Comparison of ENCODE assay signal across 19 mouse cellular contexts in the genomic region with DNA sequence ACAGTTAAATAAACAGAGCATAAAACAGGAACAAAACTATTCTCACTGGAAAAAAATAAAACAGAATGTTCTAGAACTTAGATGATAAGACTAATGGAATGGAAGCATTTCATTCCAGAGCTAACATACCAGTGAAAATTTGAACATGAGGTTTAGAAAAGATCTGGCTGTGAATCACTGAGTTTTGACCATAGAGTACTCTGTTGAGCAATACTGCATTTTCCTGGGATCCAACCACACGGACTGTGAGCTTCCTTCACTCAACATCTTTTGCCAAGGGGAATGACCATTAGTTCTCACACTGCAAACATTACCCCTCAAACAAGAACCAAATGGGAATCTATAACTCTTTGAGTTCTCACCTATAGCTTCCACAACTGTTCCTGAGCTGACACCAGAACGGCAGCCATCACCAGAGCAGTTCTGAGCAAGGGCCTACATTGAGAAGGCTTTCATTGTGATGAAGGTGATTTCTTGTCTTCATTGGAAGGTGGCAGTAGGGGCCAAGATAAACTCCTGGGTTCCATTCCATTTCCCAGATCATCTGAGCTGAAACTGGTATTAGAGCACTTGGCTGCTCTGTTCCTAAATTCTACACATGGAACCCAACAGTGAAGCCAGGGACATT. TPM values are rescaled to one million over a fixed set of nuclear protein-coding genes. Genes with fewer than 3 reads are reported as not detected.
"Had no signal": no experiment of that assay in that cellular context is flagged by ENCODE, and none has a peak within 500 bp of the region (broad histone marks: within the 10 kb centered on the region; RNA-seq: fewer than 3 reads in every experiment).

No protein-coding gene starts in this region.

- H3K4me2 ChIP-seq: liver, embryonic 13.5 days; midbrain, embryonic 13.5 days; neural tube, embryonic 15.5 days had no signal

- H3K4me1 ChIP-seq: limb, embryonic 10.5 days; liver, embryonic 13.5 days; midbrain, embryonic 13.5 days; neural tube, embryonic 15.5 days had no signal

- H3K27me3 ChIP-seq: liver, embryonic 13.5 days; midbrain, embryonic 13.5 days; neural tube, embryonic 15.5 days had no signal

- H3K4me3 ChIP-seq: left cerebral cortex, adult 2 months; limb, embryonic 10.5 days; liver, embryonic 13.5 days; midbrain, embryonic 13.5 days; myocyte; neural tube, embryonic 15.5 days had no signal

- H3K9ac ChIP-seq: liver, embryonic 13.5 days; liver, postnatal 0 days; midbrain, embryonic 13.5 days; neural tube, embryonic 15.5 days had no signal

- H3K27ac ChIP-seq: left cerebral cortex, adult 2 months; limb, embryonic 10.5 days; liver, embryonic 13.5 days; midbrain, embryonic 13.5 days; neural tube, embryonic 15.5 days had no signal

- DNase-seq: kidney, postnatal 10 days; liver, embryonic 13.5 days; liver, postnatal 0 days; right cerebral cortex, adult 18-20 months; right cerebral cortex, postnatal 25 days; thymus, adult 18-20 months; thymus, postnatal 14 days had no signal

- H3K36me3 ChIP-seq: limb, embryonic 10.5 days; liver, embryonic 13.5 days; midbrain, embryonic 13.5 days; neural tube, embryonic 15.5 days had no signal

- ATAC-seq: liver, postnatal 0 days; midbrain, embryonic 13.5 days had no signal

- H3K9me3 ChIP-seq: limb, embryonic 10.5 days; liver, embryonic 13.5 days; midbrain, embryonic 13.5 days; neural tube, embryonic 15.5 days had no signal

RNA-seq across cellular contexts. Expression of a gene that starts 1.9 kb away (rescaled TPM):
- total RNA-seq: layer of hippocampus, postnatal 25 days; left cerebral cortex, adult 2 months; left cerebral cortex, postnatal 14 days; megakaryocyte progenitor cell, adult 5-6 weeks; midbrain, postnatal 0 days had no signal
- polyA plus RNA-seq: limb, embryonic 10.5 days; liver, embryonic 13.5 days; lung, embryonic 16.5 days; midbrain, embryonic 13.5 days; midbrain, postnatal 0 days; myocyte; neural tube, embryonic 11.5 days; neural tube, embryonic 15.5 days; small intestine, adult 2 months had no signal

RNA-seq across cellular contexts. Expression of a gene that starts 48.9 kb away (rescaled TPM):
- total RNA-seq: layer of hippocampus, postnatal 25 days; left cerebral cortex, adult 2 months; left cerebral cortex, postnatal 14 days; megakaryocyte progenitor cell, adult 5-6 weeks had no signal
- polyA plus RNA-seq: limb, embryonic 10.5 days; liver, embryonic 13.5 days; liver, postnatal 0 days; lung, embryonic 16.5 days; midbrain, embryonic 13.5 days; midbrain, postnatal 0 days; myocyte; neural tube, embryonic 11.5 days; small intestine, adult 2 months had no signal
